Comparison of ENCODE assay signal across 30 mouse cellular contexts in genomic region chr1:91351249-91351648, GRCm38 (mm10). TPM values are rescaled to one million over a fixed set of nuclear protein-coding genes. Genes with fewer than 3 reads are reported as not detected.
DNase-seq lines count a peak whose midpoint lies in the region; ATAC-seq and TF ChIP-seq lines count a peak whose summit lies in the region.
"Had no signal": no experiment of that assay in that cellular context is flagged by ENCODE, and none has a peak within 500 bp of the region (broad histone marks: within the 10 kb centered on the region; RNA-seq: fewer than 3 reads in every experiment).

No protein-coding gene starts in this region.

- H3K27me3 ChIP-seq in heart, embryonic 12.5 days (replicated peaks), result peaks cover 5% of the 10 kb centered on the region
- no peaks in the 10 kb centered on the region for H3K27me3 ChIP-seq in C2C12 (ENCODE audit: control insufficient read depth, insufficient read depth, insufficient read length)
- H3K27me3 ChIP-seq in myocyte (ENCODE audit: control insufficient read depth, insufficient read depth, insufficient read length), result no peaks in the 10 kb centered on the region
- H3K27me3 ChIP-seq in midbrain, embryonic 15.5 days (replicated peaks), result peaks cover 8% of the 10 kb centered on the region

- ATAC-seq in heart, embryonic 12.5 days (ENCODE audit: insufficient number of reproducible peaks, low FRiP score), result no peak
- no peak for ATAC-seq in midbrain, embryonic 15.5 days (replicated peaks)
- ATAC-seq: forebrain, embryonic 14.5 days; inflammation-experienced regulatory T-cells, adult 6 months had no signal

- peak overlapping the region; percentile 69 for H3K9ac ChIP-seq in heart, embryonic 12.5 days
- no peak overlapping the region for H3K9ac ChIP-seq in midbrain, embryonic 15.5 days
- H3K9ac ChIP-seq: embryonic facial prominence, embryonic 12.5 days; hindbrain, embryonic 15.5 days; limb, embryonic 12.5 days; liver, embryonic 15.5 days; lung, embryonic 14.5 days; neural tube, embryonic 12.5 days had no signal

- peaks cover 33% of the 10 kb centered on the region for H3K4me1 ChIP-seq in heart, embryonic 12.5 days (replicated peaks)
- no peaks in the 10 kb centered on the region for H3K4me1 ChIP-seq in midbrain, embryonic 15.5 days
- H3K4me1 ChIP-seq: embryonic facial prominence, embryonic 12.5 days; hindbrain, embryonic 15.5 days; limb, embryonic 12.5 days; liver, embryonic 15.5 days; neural tube, embryonic 12.5 days had no signal

- no peak for TF ChIP-seq CTCF in C2C12 (IDR thresholded peaks at IDR 0.05; ENCODE audit: control insufficient read depth, insufficient read depth, insufficient read length)

- TF ChIP-seq POLR2A in myocyte (IDR thresholded peaks at IDR 0.05; ENCODE audit: insufficient read length, low read depth), result no peak

- peaks cover 22% of the 10 kb centered on the region for H3K36me3 ChIP-seq in heart, embryonic 12.5 days
- H3K36me3 ChIP-seq in C2C12 (ENCODE audit: control insufficient read depth, insufficient read depth), result no peaks in the 10 kb centered on the region
- peaks cover 7% of the 10 kb centered on the region for H3K36me3 ChIP-seq in myocyte (ENCODE audit: control insufficient read depth, insufficient read depth)
- no peaks in the 10 kb centered on the region for H3K36me3 ChIP-seq in midbrain, embryonic 15.5 days (replicated peaks)
- H3K36me3 ChIP-seq: embryonic facial prominence, embryonic 12.5 days; hindbrain, embryonic 10.5 days; hindbrain, embryonic 15.5 days; limb, embryonic 12.5 days; liver, embryonic 15.5 days; neural tube, embryonic 12.5 days had no signal

- H3K4me3 ChIP-seq in heart, embryonic 12.5 days, result peak overlapping the region; percentile 44
- H3K4me3 ChIP-seq in C2C12 (ENCODE audit: insufficient read depth, poor library complexity, severe bottlenecking) (no peak overlapping the region), myocyte (peak overlapping the region; percentile 31)
- H3K4me3 ChIP-seq in midbrain, embryonic 15.5 days, result no peak overlapping the region
- H3K4me3 ChIP-seq: embryonic facial prominence, embryonic 12.5 days; hindbrain, embryonic 10.5 days; hindbrain, embryonic 15.5 days; left cerebral cortex, adult 2 months; limb, embryonic 12.5 days; liver, embryonic 15.5 days; neural tube, embryonic 12.5 days had no signal

- H3ac ChIP-seq in C2C12 (ENCODE audit: control insufficient read depth, insufficient read length, low read depth) (no peak overlapping the region), myocyte (ENCODE audit: control insufficient read depth, insufficient read length) (no peak overlapping the region)

- H3K4me2 ChIP-seq in heart, embryonic 12.5 days, result peak overlapping the region; percentile 77
- H3K4me2 ChIP-seq in myocyte (ENCODE audit: low read depth), result peak overlapping the region; percentile 78
- no peak overlapping the region for H3K4me2 ChIP-seq in midbrain, embryonic 15.5 days
- H3K4me2 ChIP-seq: embryonic facial prominence, embryonic 12.5 days; hindbrain, embryonic 15.5 days; limb, embryonic 12.5 days; liver, embryonic 15.5 days; lung, embryonic 14.5 days; neural tube, embryonic 12.5 days had no signal

- H3K79me3 ChIP-seq in C2C12 (ENCODE audit: low read depth), result no peaks in the 10 kb centered on the region

- H3K79me2 ChIP-seq in C2C12 (ENCODE audit: control insufficient read depth, insufficient read depth), result no peaks in the 10 kb centered on the region
- H3K79me2 ChIP-seq in myocyte (ENCODE audit: control insufficient read depth, insufficient read depth), result peaks cover 10% of the 10 kb centered on the region

- peak overlapping the region; percentile 84 for H3K27ac ChIP-seq in heart, embryonic 12.5 days (ENCODE audit: poor library complexity, severe bottlenecking)
- H3K27ac ChIP-seq in midbrain, embryonic 15.5 days, result no peak overlapping the region
- H3K27ac ChIP-seq: embryonic facial prominence, embryonic 12.5 days; hindbrain, embryonic 10.5 days; hindbrain, embryonic 15.5 days; left cerebral cortex, adult 2 months; limb, embryonic 12.5 days; liver, embryonic 15.5 days; neural tube, embryonic 12.5 days had no signal

- WGBS in heart, embryonic 12.5 days, result 52% methylated on average over 3 of the region's 3 CpGs
- WGBS in midbrain, embryonic 15.5 days, result 80% methylated on average over 3 of the region's 3 CpGs

- DNase-seq in heart, adult 8-10 months (ENCODE audit: low spot score), result no peak
- peak; percentile 9 for DNase-seq in R1 (ENCODE audit: low read depth, low spot score)
- no peak for DNase-seq in left cerebral cortex, adult 11 months (ENCODE audit: low spot score)
- DNase-seq: adrenal gland, postnatal 10 days; cerebellum, adult 11 months; cerebellum, adult 9-10 months; cerebellum, postnatal 36 days; kidney, adult 11 months; kidney, postnatal 14 days; layer of hippocampus, adult 9-11 months; lung, embryonic 14.5 days; lung, postnatal 14 days; midbrain, embryonic 14.5 days; thymus, adult 2 months; thymus, postnatal 36 days had no signal

- no peaks in the 10 kb centered on the region for H3K9me3 ChIP-seq in heart, embryonic 12.5 days (replicated peaks)
- H3K9me3 ChIP-seq in midbrain, embryonic 15.5 days, result no peaks in the 10 kb centered on the region
- H3K9me3 ChIP-seq: embryonic facial prominence, embryonic 12.5 days; hindbrain, embryonic 10.5 days; hindbrain, embryonic 15.5 days; limb, embryonic 12.5 days; liver, embryonic 15.5 days; neural tube, embryonic 12.5 days had no signal

TF ChIP-seq in C2C12, 6 proteins besides CTCF, POLR2A, EP300 and RAD21:
- no peak for TF ChIP-seq USF1 (IDR thresholded peaks at IDR 0.05; ENCODE audit: low read depth)
- peak; percentile 39 for TF ChIP-seq MAX (IDR thresholded peaks at IDR 0.05)
- TF ChIP-seq MYOD1 (IDR thresholded peaks at IDR 0.05; ENCODE audit: control insufficient read depth, insufficient read length, low read depth), result no peak
TF ChIP-seq in C2C12: peak in this region for 1.

TF ChIP-seq in myocyte, 11 proteins besides CTCF, POLR2A, EP300 and RAD21:
- TF ChIP-seq MAX (IDR thresholded peaks at IDR 0.05; ENCODE audit: low read depth) (no peak), USF1 (IDR thresholded peaks at IDR 0.05; ENCODE audit: low read depth) (no peak), TCF3 (IDR thresholded peaks at IDR 0.05; ENCODE audit: insufficient read length, low read depth) (no peak), MYOG (IDR thresholded peaks at IDR 0.05; ENCODE audit: control insufficient read depth in 1 of 3, insufficient read depth in 1 of 3, insufficient read length in 2 of 3, low read depth in 2 of 3) (peak in 2 of 3 experiments; percentile 10 to 79), POLR2AphosphoS2 (IDR thresholded peaks at IDR 0.05; ENCODE audit: insufficient read length, low read depth) (no peak)

RNA-seq across cellular contexts. Expression of gene Klhl30, which starts 0.4 kb away (rescaled TPM):
- polyA plus RNA-seq in heart, embryonic 12.5 days (2016; fragmentation: Nextera tagmentation; extraction: Ambion mirVana), result 44.2 and 46.7 TPM in 2 replicates
- total RNA-seq in heart, adult 8-10 months (2022), result 10 to 100 TPM; 36.7 to 52.8 (median 42.5) TPM
- 31.3 TPM for polyA plus RNA-seq in C2C12 (2012; fragmentation: generic; extraction: Trizol)
- 106 TPM for polyA plus RNA-seq in myocyte (2012; fragmentation: generic; extraction: Trizol)
- polyA plus RNA-seq in midbrain, embryonic 15.5 days (2015; fragmentation: Nextera tagmentation; extraction: Ambion mirVana), result 0.09 and 0.10 TPM in 2 replicates
- total RNA-seq: liver, adult 2 months had no signal
- polyA plus RNA-seq: inflammation-experienced regulatory T-cells, adult 6 months; liver, adult 2 months; midbrain, embryonic 14.5 days had no signal

RNA-seq across cellular contexts. Expression of gene Erfe, which starts 15.0 kb away (rescaled TPM):
- 1.5 and 1.7 TPM in 2 replicates for polyA plus RNA-seq in heart, embryonic 12.5 days (2016; fragmentation: Nextera tagmentation; extraction: Ambion mirVana)
- under 1 TPM in 1 of 4 experiments, not detected in 3; 0.09 TPM for total RNA-seq in heart, adult 8-10 months (2022)
- polyA plus RNA-seq in C2C12 (2012; fragmentation: generic; extraction: Trizol), result 7.3 TPM
- 13.1 TPM for polyA plus RNA-seq in myocyte (2012; fragmentation: generic; extraction: Trizol)
- 0.27 and 0.56 TPM in 2 replicates for polyA plus RNA-seq in midbrain, embryonic 15.5 days (2015; fragmentation: Nextera tagmentation; extraction: Ambion mirVana)
- total RNA-seq: liver, adult 2 months had no signal
- polyA plus RNA-seq: inflammation-experienced regulatory T-cells, adult 6 months; liver, adult 2 months had no signal

RNA-seq across cellular contexts. Expression of gene Espnl, which starts 29.4 kb away (rescaled TPM):
- polyA plus RNA-seq in heart, embryonic 12.5 days (2016; fragmentation: Nextera tagmentation; extraction: Ambion mirVana), result 0.05 and 0.08 TPM in 2 replicates
- total RNA-seq in heart, adult 8-10 months (2022), result not detected
- polyA plus RNA-seq in C2C12 (2012; fragmentation: generic; extraction: Trizol), result 0.15 TPM
- polyA plus RNA-seq in myocyte (2012; fragmentation: generic; extraction: Trizol), result 0.12 TPM
- 0.08 and 0.13 TPM in 2 replicates for polyA plus RNA-seq in midbrain, embryonic 15.5 days (2015; fragmentation: Nextera tagmentation; extraction: Ambion mirVana)
- total RNA-seq: liver, adult 2 months had no signal
- polyA plus RNA-seq: inflammation-experienced regulatory T-cells, adult 6 months; kidney, embryonic 14.5 days; lung, embryonic 14.5 days had no signal

RNA-seq across cellular contexts. Expression of gene Ilkap, which starts 47.4 kb away (rescaled TPM):
- 104 and 106 TPM in 2 replicates for polyA plus RNA-seq in heart, embryonic 12.5 days (2016; fragmentation: Nextera tagmentation; extraction: Ambion mirVana)
- 10 to 100 TPM; 41.5 to 53.3 (median 44.4) TPM for total RNA-seq in heart, adult 8-10 months (2022)
- polyA plus RNA-seq in C2C12 (2012; fragmentation: generic; extraction: Trizol), result 77.6 TPM
- 80.3 TPM for polyA plus RNA-seq in myocyte (2012; fragmentation: generic; extraction: Trizol)
- polyA plus RNA-seq in midbrain, embryonic 15.5 days (2015; fragmentation: Nextera tagmentation; extraction: Ambion mirVana), result 150 and 152 TPM in 2 replicates

RNA-seq across cellular contexts. Expression of gene Scly, which starts 53.1 kb away (rescaled TPM):
- 14.8 and 14.9 TPM in 2 replicates for polyA plus RNA-seq in heart, embryonic 12.5 days (2016; fragmentation: Nextera tagmentation; extraction: Ambion mirVana)
- total RNA-seq in heart, adult 8-10 months (2022), result 10 to 100 TPM; 15.5 to 20.3 (median 19.3) TPM
- polyA plus RNA-seq in C2C12 (2012; fragmentation: generic; extraction: Trizol) (10.2 TPM), myocyte (2012; fragmentation: generic; extraction: Trizol) (21.9 TPM)
- 12.6 and 12.7 TPM in 2 replicates for polyA plus RNA-seq in midbrain, embryonic 15.5 days (2015; fragmentation: Nextera tagmentation; extraction: Ambion mirVana)

Comparison
In these comparisons a context has a peak if more than half of its experiments do, and no peak if none do; other contexts are left out.
1. H3K4me3 ChIP-seq: peak in heart, embryonic 12.5 days (single experiment) and myocyte (single experiment); none in C2C12 (single experiment) and midbrain, embryonic 15.5 days (single experiment).
2. RNA of gene Klhl30, which starts 0.4 kb away (polyA plus RNA-seq): 106 TPM in myocyte (single experiment), 44.2 to 46.7 TPM in heart, embryonic 12.5 days and 31.3 TPM in C2C12 (single experiment); 0.09 to 0.10 TPM in midbrain, embryonic 15.5 days; every median in the first group is over 10 times any median in the second.